Mouse (Mus musculus) spleen, adult 12 weeks (tissue): Measurements from ENCODE around the gene Edil3.
"Not testable (repeated sequence)": the region's sequence is repeated elsewhere in the genome, so short reads cannot be mapped to it uniquely, and the experiment has no call there.

Experiments
- DNase-seq: peaks from one replicate; pipeline ENCODE4 v3.0.0; 2022; ENCODE audit warnings: low spot score

Edil3 gene

GRCm38 (mm10) chr13:88972355-88972754, 151.1 kb downstream of the Edil3 start:
- DNase-seq: no peak

GRCm38 (mm10) chr13:89007696-89008427, 186.6 kb downstream of the Edil3 start:
- DNase-seq: no peak

GRCm38 (mm10) chr13:89012500-89012899, 191.2 kb downstream of the Edil3 start:
- DNase-seq: no peak

GRCm38 (mm10) chr13:89029817-89030539, 208.7 kb downstream of the Edil3 start:
- no peak for DNase-seq

GRCm38 (mm10) chr13:89035711-89036110, 214.4 kb downstream of the Edil3 start:
- no peak for DNase-seq

- DNase-seq: no peak
These were observed 220.2 kb downstream of the Edil3 start for GRCm38 (mm10) chr13:89041495-89041894.

- not testable (repeated sequence) for DNase-seq
These were observed 248.9 kb downstream of the Edil3 start for GRCm38 (mm10) chr13:89070132-89070531.

- no peak for DNase-seq
These were observed 254.9 kb downstream of the Edil3 start for GRCm38 (mm10) chr13:89076212-89076611.

- no peak for DNase-seq
These were observed 284.6 kb downstream of the Edil3 start for GRCm38 (mm10) chr13:89105889-89106288.

- no peak for DNase-seq
These were observed 296.3 kb downstream of the Edil3 start for GRCm38 (mm10) chr13:89117551-89117950.

- DNase-seq: no peak
These were observed 298.5 kb downstream of the Edil3 start for GRCm38 (mm10) chr13:89119809-89120208.

GRCm38 (mm10) chr13:89122511-89123253, 301.4 kb downstream of the Edil3 start:
- no peak for DNase-seq

GRCm38 (mm10) chr13:89123396-89123795, 302.1 kb downstream of the Edil3 start:
- no peak for DNase-seq

GRCm38 (mm10) chr13:89146056-89146547, 324.8 kb downstream of the Edil3 start:
- no peak for DNase-seq

GRCm38 (mm10) chr13:89151878-89152277, 330.6 kb downstream of the Edil3 start:
- DNase-seq: no peak

- DNase-seq: no peak
These were observed 346.7 kb downstream of the Edil3 start for GRCm38 (mm10) chr13:89167960-89168359.

GRCm38 (mm10) chr13:89170040-89170439, 348.8 kb downstream of the Edil3 start:
- no peak for DNase-seq

GRCm38 (mm10) chr13:89175154-89175553, 353.9 kb downstream of the Edil3 start:
- no peak for DNase-seq

GRCm38 (mm10) chr13:89189051-89189450, 367.8 kb downstream of the Edil3 start:
- DNase-seq: no peak

- no peak for DNase-seq
These were observed 375.7 kb downstream of the Edil3 start for GRCm38 (mm10) chr13:89197019-89197418.

- DNase-seq: no peak
These were observed 378.0 kb downstream of the Edil3 start for GRCm38 (mm10) chr13:89199275-89199674.

- DNase-seq: no peak
These were observed 416.8 kb downstream of the Edil3 start for GRCm38 (mm10) chr13:89238104-89238503.
